Mouse (Mus musculus) cerebellum, adult 8-10 months (tissue): ENCODE data around the gene Serpina3i.
"Not testable (repeated sequence)": the region's sequence is repeated elsewhere in the genome, so short reads cannot be mapped to it uniquely, and the experiment has no call there.

Experiments used
- DNase-seq: peaks from one replicate; pipeline ENCODE4 v3.0.0; 2022

The Serpina3i gene

DNA sequence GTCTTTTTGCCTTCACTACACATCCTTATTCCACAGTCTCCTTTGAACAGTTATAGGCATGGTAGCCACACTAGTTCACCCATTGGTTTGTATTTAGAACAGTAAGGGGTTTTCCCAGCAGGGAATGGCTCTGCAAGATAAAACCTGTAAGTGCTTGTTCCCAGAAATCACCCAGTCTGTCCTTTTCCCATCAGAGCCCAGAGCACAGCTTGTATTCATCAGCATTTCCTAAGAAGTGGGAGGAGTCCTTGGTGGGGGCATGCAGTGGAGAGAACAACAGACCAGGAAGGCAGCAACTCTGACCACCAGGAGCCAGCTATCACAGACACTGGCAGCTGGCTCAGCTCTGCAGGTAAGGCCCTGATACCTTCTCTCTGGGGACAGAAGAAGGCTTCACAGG, at the start of gene Serpina3i:
Serpina3i (plus strand) TSS at position 260 of the 400 bp plus-strand sequence.
- no peak for DNase-seq

DNA sequence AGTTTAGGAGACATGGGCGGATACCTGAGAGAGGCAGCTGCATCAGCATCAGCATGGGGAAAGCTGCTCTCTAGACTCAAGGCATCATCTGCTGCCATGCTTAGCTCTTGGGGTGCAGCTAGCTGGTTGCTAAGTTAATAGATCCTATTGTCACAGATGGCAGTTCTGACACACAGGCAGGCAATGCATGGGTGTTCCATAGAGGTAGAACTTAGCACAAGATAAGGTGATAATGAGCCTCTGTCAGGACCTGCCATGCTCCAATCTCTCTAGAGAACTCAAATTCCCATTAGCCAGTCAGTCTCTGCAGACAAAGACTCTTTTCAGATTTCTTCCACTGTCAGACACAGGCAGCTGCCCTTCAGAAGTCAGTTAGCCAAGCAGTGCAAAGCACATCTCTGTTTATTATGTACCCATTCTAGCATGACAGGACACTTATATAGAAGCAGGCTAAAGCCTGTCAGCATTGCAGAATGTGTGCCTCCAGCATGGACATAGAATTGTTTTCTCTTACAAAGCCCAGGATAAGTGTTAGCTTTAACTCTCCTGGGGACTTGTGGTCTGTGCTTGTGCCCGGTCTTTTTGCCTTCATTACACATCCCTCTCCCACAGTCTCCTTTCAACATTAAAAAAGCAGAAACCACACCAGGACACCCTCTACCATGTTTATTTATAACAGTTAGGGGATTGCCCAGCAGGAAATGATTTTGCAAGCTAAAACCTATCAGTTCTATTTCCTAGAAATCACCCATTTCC, 49.1 kb upstream of the Serpina3i start:
- DNase-seq, result no peak

DNA sequence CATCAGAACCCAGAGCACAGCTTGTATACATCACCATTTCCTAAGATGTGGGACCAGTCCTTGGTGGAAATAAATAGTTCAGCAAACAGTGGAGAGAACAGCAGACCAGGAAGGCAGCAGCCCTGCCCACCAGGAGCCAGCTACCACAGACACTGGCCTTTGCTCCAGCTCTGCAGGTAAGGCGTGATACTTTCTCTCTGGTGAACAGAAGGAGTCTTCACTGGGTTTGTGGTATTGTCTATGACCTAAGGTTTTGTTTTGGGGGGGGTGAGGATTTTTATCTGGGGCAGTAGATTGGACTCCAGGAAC, 48.5 kb upstream of the Serpina3i start, which contains the start of gene Serpina3f:
Serpina3f (plus strand) TSS at position 100 of the 309 bp plus-strand sequence.
- DNase-seq, result no peak

DNA sequence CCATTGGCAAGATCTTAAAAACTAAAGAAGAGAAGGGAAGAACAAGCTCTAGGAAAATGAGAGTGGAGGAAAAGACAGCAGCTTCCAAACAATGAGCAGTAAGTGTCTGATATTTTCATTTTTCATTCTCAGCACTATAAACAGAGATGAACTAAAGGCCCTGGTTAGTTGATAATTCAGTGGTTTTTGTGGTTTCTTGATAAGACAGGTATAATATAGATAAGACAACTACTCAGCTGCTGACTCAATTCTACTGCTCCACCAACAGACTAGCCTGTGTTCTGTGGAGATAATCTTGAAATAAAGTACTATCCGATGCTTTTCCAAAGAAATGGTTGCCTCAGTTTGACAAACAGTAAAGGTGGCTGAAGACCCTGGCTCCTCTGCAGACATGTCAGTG, 47.7 kb upstream of the Serpina3i start:
- no peak for DNase-seq

DNA sequence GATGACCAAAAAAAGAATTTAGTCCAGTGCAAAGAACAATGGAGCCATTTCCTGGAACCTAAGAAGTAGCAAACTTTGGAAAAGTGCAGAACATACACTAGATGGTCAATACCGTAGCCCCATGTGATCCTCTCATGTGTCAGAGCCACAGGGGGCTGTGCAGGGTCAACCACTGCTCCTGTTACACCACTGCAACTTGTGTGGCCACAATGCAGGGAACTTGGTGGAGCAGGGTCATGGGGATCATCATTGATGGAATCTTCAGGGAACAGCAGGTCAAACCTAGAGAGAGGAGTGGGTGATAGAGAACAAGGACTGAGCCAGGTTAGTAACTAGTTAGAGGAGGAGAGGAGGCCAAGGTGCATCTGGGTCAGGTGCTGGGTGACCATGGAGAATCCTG, 41.3 kb upstream of the Serpina3i start:
- DNase-seq, result no peak

DNA sequence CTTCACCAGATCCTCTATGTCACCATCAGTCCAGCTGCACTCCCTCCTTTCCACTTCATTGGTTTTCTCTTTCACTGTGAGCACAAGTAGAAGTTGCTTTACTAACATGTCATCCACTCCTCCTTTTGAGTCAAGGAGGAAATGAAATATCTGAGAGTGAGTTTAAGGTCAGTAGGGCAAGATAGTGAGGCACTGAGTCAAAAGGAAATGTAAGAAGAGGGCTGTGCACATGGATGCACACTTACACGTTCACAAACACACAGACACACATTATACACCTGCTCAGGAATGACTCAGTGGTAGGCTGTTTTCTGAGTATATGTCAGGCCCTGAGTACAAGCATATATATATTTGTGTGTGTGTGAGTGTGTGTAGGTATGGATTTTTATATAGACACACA, 39.2 kb upstream of the Serpina3i start:
- no peak for DNase-seq

DNA sequence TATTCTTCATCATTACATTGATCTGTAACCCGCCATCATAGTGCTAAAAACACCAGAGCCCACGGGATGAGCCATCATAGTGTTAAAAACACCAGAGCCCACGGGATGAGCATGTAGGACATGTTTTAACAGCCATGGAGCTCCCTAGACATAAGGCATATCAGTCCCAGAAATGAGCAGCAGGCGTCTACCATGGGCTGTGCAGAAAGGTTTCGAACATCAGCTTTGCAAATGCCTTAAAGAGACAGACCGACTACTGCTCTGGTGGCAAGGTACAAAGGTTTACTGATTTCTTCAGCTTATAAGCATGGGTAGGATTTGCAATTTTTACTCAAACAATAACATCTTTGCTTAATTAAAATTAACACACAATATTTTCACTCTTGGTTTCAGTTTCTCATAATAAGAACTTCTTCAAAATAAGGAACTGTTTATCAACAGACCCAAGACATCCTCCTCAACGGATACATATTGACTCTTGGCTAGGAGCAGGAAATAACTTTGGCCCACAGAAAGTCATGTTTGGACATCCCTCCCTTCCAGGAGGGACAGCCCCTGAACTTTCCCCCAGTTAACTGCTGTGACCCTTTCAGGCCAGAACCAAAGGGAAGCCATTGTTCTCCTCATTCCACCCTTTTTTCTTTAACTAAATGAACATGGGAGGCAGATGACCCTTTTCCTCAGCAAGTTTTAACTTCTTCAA, 38.2 kb upstream of the Serpina3i start:
- no peak for DNase-seq

DNA sequence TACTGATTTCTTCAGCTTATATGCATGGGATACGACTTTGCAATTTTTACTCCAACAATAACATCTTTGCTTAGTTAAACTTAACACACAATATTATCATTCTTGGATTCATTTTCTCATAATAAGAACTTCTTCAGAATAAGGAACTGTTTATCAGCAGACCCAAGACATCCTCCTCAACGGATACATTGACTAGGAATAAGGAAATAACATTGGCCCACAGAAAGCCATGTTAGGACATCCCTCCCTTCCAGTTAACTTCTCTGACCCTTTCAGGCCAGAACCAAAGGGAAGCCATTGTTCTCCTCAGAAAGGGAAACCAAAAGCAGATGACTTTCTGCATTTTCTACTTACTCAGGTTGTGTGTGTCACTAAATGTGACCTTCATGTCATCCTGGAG, 32.2 kb upstream of the Serpina3i start:
- no peak for DNase-seq

DNA sequence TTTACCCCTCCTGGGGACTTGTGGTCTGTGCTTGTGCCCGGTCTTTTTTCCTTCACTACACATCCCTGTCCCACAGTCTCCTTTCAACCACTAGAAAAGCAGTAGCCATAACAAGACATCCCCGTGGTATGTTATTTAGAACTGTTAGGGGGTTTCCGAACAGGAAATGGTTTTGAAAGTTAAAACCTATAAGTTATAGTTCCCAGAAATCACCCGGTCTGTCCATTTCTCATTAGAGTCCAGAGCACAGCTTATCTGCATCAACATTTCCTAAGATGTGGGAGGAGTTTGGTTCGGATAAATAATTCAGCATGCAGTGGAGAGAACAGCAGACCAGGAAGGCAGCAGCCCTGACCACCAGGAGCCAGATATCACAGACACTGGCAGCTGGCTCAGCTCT, 27.0 kb upstream of the Serpina3i start, which contains the start of gene Serpina3g:
Serpina3g (plus strand) TSS at position 331 of the 400 bp plus-strand sequence.
- no peak for DNase-seq

DNA sequence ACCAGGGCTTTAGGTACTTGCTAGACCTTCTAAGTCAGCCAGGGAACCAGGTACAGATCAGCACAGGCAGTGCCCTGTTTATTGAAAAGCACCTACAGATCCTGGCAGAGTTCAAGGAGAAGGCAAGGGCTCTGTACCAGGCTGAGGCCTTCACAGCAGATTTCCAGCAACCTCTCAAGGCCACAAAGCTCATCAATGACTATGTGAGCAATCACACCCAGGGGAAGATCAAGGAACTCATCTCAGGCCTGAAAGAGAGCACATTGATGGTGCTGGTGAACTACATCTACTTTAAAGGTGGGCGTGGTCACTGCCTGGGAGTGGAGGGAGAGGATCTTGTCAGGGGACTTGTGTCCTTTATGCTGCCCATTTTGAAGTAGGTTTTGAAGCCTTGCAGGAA, 24.9 kb upstream of the Serpina3i start:
- not testable (repeated sequence) for DNase-seq

DNA sequence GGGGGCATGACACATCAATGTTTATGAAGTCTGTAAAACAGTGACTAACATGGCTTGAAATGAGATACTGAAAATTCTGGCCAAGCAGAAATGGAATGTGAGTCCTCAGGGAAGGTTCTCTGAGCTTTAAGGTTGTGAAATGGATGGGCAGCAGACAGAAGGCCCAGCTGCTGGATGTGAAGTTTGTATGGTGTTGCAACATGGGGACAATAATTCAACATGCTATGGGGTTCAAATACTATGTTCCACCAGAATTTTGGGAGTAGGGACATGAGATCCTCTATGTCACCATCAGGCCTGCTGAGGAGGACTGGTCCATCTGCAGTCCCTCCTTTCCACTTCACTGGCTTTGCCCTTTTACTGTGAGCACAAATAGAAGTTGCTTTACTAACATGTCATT, 19.6 kb upstream of the Serpina3i start:
- no peak for DNase-seq

DNA sequence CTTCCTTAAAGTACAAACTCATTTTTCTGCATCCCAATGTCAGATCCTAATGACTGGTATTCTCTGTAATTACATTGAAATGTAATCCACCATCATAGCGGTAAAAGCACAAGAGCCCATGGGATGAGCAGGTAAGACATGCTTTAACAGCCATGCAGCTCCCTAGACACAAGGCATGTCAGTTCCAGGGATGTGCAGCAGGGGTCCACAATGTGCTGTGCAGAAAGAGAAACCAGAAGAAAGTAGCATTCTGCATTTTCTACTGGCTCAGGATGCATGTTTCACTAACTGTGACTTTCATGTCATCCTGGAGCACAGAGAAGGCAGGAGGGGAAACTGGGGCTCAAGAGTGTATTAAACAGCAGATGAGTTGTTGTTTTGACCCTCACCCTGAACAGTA, 17.8 kb upstream of the Serpina3i start:
- no peak for DNase-seq

DNA sequence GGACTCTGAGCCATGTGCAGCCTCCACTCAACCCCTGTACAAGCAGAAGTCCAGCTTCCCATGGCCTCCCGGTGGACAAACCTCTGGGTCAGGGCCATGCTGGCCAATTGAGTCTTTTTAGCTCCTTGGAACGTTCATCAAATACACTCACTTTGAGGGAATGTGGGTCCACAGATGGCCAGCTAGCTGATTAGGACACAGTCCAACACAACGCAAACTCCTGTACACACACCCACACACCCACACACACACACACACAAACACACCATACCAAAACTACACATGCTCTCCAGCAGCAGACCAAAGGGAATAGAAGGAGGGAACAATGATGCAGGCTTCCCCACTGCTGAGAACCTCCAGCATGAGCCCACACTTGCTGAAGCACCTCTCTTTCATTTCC, 17.3 kb upstream of the Serpina3i start:
- DNase-seq, result no peak

DNA sequence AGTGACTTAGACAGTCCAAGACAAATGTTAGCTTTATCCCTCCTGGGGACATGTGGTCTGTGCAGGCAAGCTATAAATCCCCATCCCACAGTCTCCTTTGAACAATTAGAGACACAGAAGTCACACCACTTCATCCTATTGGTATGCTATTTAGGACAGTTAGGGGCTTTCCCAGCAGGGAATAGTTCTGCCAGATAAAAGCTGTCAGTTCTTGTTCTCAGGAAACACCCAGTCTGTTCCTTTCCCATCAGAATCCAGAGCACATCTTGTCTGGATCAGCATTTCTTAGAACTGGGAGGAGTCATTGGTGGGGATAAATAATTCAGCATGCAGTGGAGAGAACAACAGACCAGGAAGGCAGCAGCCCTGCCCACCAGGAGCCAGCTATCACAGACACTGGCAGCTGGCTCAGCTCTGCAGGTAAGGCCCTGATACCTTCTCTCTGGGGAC, 15.3 kb upstream of the Serpina3i start:
- no peak for DNase-seq

DNA sequence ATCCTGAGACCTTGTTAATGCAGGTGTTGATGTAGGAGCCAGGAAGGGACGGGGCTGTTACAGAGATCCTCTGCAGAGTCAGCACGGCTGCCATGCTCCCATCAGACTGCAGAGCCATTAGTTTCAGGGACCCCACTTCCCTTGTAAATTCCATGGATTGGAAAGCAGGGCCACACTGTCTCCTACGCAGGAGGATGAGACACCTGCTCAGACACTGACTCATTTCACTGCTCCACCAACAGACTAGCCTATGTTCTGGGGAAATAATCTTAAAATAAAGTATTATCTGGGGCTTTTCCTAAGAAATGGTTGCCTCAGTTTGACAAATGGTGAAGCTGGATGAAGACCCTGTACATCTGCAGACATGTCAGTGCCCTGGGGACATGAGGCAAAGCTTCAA, 14.7 kb upstream of the Serpina3i start:
- DNase-seq, result no peak

DNA sequence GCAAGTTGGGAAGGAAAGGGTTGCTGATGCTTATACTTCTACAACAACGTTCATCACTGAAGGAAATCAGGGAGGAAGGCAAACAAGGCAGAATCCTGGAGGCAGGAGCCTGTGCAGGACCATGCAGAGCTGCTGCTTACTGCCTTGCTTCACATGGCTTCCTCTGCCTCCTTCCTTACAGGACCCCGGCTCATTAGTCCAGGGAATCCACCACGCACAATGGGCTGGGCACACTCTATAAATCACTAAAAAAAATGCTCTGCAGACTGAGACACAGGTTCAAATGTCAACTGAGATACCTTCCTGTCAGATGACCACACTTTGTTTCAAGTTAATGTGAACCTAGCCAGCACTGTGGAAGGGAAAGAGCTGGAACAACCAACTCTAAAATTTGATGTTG, 1.9 kb upstream of the Serpina3i start:
- DNase-seq, result no peak

DNA sequence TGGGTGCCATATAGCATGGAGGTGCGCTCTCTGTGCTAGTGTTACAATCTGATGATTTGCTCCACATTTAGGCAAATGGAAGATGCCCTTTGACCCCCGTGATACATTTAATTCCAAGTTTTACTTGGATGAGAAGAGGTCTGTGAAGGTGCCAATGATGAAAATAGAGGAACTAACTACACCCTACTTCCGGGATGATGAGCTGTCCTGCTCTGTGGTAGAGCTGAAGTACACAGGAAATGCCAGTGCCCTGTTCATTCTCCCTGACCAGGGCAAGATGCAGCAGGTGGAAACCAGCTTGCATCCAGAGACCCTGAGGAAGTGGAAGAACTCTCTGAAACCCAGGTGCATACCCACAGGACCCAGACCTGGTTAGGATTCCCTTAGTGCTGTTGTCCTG, 3.5 kb downstream of the Serpina3i start:
- no peak for DNase-seq

DNA sequence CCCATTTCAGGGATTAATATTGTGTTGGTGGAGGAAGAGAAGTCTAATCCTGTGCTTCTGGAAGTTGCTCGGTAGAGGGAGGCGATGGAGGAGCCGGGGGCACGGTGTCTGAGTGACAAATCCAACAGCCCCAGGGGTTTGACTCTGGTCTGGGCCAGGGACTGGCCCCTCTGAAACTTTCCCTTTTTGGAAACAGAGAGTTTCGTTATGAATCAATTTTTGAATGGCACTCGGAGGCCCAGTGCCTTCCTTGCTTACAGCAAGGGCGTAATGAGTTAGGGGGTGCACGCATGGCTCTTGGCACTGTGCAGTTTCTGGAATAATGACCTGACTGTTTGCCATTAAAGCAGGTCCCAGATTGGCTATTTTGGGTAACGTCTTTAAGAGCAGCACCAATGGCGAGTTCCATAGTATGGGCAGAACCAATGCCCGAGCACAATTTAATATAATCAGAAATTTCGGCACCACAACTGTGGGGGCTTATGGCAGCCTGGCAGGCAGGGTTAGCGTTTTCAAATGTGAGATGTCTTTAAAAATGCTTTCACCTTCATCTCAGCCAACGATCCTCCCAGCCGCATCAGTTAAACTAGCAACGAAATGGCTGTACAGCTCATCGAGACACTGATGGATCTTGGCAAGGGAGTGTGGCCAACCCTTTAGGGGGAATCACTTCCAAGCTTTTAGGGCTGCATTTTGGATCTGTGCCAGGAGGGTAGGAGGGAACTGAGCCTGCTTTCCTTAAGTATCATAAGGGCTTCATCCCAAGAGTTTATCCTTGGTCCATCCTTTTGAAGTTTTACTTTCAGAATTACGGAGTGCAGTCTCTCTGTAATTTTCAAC, 15.5 kb downstream of the Serpina3i start:
- DNase-seq, result no peak

DNA sequence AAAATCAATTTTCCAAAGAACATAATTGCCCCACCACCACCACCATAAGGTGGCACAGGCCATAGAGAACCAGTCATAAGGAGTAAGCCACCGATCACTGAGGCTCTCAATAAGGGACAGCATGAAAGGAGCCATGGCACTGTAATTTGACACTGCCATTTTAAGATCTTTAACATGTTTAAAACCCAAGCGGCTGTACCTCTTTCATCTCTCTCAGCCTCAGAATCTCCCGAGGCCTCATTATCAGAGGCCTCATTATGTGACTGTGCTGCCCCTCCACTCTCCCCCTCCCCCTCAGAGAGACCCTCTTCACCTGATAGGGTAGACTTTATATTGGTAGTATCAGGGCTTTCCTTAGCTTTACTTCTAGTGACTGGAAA, 16.1 kb downstream of the Serpina3i start:
- DNase-seq, result no peak

DNA sequence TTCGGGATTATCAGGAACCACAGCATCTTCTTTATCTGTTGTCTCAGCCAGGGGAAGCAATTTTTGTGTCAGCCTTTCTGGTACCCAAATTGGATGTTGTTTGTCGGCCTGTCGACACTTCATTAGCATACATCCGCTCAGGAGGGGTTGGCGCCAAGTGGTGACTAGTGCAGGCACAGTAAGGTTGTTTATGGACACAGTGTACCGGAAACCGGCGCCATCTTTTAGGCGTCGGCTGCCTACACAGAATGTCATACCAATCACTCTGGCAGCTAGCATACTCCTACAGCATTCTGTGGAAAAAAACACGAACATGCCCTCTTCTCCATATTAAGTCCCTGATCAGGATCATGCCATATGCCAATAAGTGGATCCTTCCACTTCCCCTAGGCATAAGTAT, 20.5 kb downstream of the Serpina3i start:
- DNase-seq, result no peak

DNA sequence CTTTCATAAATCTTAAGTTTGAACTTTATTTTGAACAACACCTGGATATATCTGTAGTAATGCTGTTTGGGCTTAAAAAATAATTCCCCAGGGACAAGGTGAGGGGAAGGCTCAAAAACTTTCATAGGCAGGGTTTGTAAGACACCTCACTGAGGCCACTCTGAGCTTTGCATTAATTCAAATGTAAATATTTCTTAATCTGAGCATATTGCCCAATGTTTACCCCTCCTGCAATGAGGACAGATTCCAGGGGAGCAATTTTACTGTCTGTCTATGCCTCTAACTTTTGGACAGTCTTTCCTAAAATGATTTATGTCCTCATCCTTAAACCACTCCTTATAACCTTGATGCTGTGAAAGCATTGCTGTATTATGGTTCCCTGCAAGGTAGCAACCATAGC, 25.4 kb downstream of the Serpina3i start:
- no peak for DNase-seq

DNA sequence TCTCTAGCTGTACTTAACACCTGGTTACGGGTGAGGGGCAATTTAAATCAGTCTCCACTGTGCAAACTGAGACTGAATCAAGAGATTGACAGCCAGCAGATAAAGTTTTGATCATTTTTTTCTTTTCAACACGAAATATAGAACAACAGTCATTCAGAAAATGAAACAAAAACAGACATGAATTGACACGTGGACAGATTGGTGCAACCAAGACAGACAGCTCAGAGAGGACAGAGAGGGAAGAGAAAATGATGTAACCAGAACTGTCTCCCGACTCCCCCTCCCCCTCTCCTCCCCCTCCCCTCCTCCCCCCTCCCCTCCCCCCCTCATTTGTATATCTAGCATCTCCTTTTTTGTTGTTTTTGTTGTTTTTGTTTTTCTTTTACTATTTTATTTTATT, 26.9 kb downstream of the Serpina3i start:
- DNase-seq, result no peak

DNA sequence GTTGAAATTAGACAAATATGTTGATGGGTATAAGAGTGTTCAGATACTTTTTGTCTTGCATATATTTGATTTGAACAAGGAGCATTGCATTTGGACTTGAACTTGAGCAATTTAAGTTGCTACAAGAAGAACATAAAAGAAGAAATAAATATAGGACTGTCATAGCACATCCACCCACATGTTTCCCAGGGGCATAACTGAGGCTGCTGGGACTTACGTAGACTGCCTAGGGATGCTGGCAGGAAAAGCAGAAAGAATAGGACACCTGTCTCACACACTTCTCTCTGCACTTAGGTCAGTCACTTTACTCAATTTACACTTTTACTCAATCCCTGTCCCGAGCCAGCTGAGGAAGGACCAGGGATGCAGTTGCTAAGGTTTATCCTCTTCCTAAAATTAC, 31.0 kb downstream of the Serpina3i start:
- DNase-seq, result no peak

DNA sequence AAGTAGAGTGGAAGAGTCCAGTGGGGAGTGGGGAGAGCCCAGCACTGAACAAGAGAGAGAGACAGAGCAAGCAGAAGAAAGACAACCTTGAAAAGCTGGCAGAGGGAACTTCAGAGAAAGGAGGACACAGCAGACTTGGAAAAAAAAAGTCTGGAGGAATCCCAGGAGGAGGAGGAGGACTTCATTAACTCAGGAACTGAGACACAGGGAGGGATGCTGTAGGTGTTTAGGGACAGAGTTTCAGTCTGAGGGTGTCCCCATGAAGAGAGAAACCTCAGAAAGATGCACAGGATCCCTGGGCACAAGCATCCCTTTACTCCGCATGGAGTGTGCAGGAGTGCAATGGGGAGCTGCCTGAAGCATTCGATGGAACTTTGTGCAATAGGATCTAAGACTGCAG, 35.1 kb downstream of the Serpina3i start:
- no peak for DNase-seq
